Mouse (Mus musculus) ES-Bruce4 (cell line): ENCODE measurements at regions not wholly inside any gene's neighbourhood (a gene's known extent, or its start where the extent isn't known, plus 50 kb on each side); places are given as distances from the start of the nearest gene placed in this dataset.

ENCODE experiments used
- CTCF ChIP-seq: IDR thresholded peaks from one replicate; pipeline ENCODE4 v1.8.1; 2011; ENCODE audit warnings: low read depth, low read length
- EP300 ChIP-seq: IDR thresholded peaks from 2 replicates; pipeline ENCODE4 v1.6.1; 2011; ENCODE audit warnings: low read depth, low read length; ENCODE audit not compliant: insufficient read depth
- POLR2A ChIP-seq: IDR thresholded peaks from one replicate; pipeline ENCODE4 v1.8.1; 2011; ENCODE audit warnings: low read length; ENCODE audit not compliant: insufficient read depth

GRCm38 (mm10) chr17:75812163-75812562 lies 260.4 kb upstream of the Fam98a start:
- TF ChIP-seq CTCF (no peak), EP300 (no peak), POLR2A (no peak)
